In the genomic region with DNA sequence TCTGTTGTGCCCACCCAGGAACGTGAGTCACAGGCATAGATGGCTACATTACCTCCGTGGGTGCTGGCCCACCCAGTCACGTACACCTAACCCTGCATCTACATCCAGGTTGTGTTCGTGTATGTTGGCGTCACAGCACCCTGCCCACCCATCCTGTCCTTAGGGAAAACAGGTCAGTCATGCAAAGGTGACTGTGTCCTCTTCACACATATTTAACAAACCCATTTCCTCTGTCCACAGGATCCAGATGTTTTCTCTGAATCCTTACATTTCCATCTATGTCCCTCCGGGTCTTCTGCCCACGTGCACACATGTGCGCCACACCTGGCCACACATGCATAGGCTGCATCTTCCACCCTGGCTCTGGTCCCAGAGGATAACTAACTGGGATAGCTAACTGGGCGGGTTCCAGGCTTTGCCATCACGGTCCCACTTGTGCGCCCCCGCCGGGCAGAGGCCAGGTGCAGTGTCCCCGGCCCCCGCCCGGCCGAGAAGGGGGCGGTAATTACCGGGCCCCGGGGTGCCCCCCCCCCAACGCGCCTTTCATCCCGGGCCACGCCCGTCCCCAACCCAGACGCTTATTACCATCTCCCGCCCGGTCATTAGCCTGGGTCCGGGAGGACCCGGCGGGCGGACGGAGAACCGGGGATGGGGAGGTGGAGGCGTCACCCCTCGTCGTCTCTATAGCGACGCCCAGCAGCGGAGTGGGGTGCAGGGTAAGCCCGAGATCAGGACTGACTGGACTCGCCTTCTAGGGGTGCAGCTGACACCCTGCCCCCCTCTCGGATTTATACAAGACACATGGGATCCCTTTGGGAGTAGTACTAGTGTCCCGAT, we compare ENCODE assay signal across 8 mouse cellular contexts. TPM values are rescaled to one million over a fixed set of nuclear protein-coding genes. Genes with fewer than 3 reads are reported as not detected.
DNase-seq lines count a peak whose midpoint lies in the region; ATAC-seq and TF ChIP-seq lines count a peak whose summit lies in the region.

No protein-coding gene starts in this region.

- peak overlapping the region; percentile 72 for H3K4me3 ChIP-seq in G1E (ENCODE audit: low read depth, low read length)
- H3K4me3 ChIP-seq in intestine, embryonic 14.5 days (ENCODE audit: low read depth, low read length) = peak overlapping the region; percentile 37
- peak overlapping the region; percentile 57 for H3K4me3 ChIP-seq in liver, embryonic 15.5 days (replicated peaks)

- H3K36me3 ChIP-seq in G1E (replicated peaks) = peaks cover 3% of the 10 kb centered on the region
- H3K36me3 ChIP-seq in intestine, embryonic 14.5 days (ENCODE audit: control insufficient read depth, insufficient read depth, low read length) = no peaks in the 10 kb centered on the region
- H3K36me3 ChIP-seq in liver, embryonic 15.5 days (replicated peaks) = no peaks in the 10 kb centered on the region

- no peak for TF ChIP-seq CTCF in G1E (IDR thresholded peaks at IDR 0.05; ENCODE audit: low read depth, low read length)

- DNase-seq in cerebellum, adult 11 months = no peak
- no peak for DNase-seq in G1E (ENCODE audit: low spot score)
- no peak for DNase-seq in intestine, embryonic 14.5 days (ENCODE audit: low spot score)
- DNase-seq in urinary bladder, postnatal 10 days (ENCODE audit: low spot score) = no peak
- no peak for DNase-seq in thymus, adult 18-20 months

- peak; percentile 2; the same call in 1 of the 2 replicates for ATAC-seq in cerebellum, adult (ENCODE audit: insufficient number of reproducible peaks, low FRiP score, low TSS enrichment)
- ATAC-seq in G1E (ENCODE audit: extremely low read depth, insufficient number of reproducible peaks, low FRiP score, poor library complexity, severe bottlenecking) = no peak
- ATAC-seq in erythroblast, adult 5-6 weeks (replicated peaks; ENCODE audit: low FRiP score, poor library complexity, severe bottlenecking) = 0 out of 2 replicates have a peak, but pooled peaks have one; percentile 0
- ATAC-seq in intestine, embryonic 14.5 days (replicated peaks; ENCODE audit: low FRiP score, low TSS enrichment, low read depth) = peak; percentile 1; the same call in 1 of the 2 replicates
- ATAC-seq in liver, embryonic 15.5 days (ENCODE audit: insufficient read depth) = no peak

- peaks cover 84% of the 10 kb centered on the region for H3K4me1 ChIP-seq in G1E (ENCODE audit: insufficient read depth, low read depth, low read length)
- H3K4me1 ChIP-seq in intestine, embryonic 14.5 days (replicated peaks; ENCODE audit: control insufficient read depth, insufficient read depth, low read length) = peaks cover 73% of the 10 kb centered on the region
- H3K4me1 ChIP-seq in liver, embryonic 15.5 days (replicated peaks) = peaks cover 87% of the 10 kb centered on the region

- peak overlapping the region; percentile 96 for H3K4me2 ChIP-seq in intestine, embryonic 14.5 days (ENCODE audit: low read length)
- H3K4me2 ChIP-seq in liver, embryonic 15.5 days = peak overlapping the region; percentile 97

- H3K9me3 ChIP-seq in G1E (replicated peaks) = no peaks in the 10 kb centered on the region
- H3K9me3 ChIP-seq in intestine, embryonic 14.5 days (ENCODE audit: control insufficient read depth, low read length) = no peaks in the 10 kb centered on the region
- H3K9me3 ChIP-seq in liver, embryonic 15.5 days (replicated peaks) = no peaks in the 10 kb centered on the region

- 9% methylated on average over 44 of the region's 44 CpGs for WGBS in intestine, embryonic 14.5 days
- 13% methylated on average over 44 of the region's 44 CpGs for WGBS in liver, embryonic 15.5 days (ENCODE audit: insufficient replicate concordance)

- H3K9ac ChIP-seq in intestine, embryonic 14.5 days (ENCODE audit: low read length) = peak overlapping the region; percentile 45
- H3K9ac ChIP-seq in liver, embryonic 15.5 days = peak overlapping the region; percentile 55

- peak overlapping the region; percentile 33; the same call in 1 of the 2 replicates for H3K27ac ChIP-seq in intestine, embryonic 14.5 days (ENCODE audit: low read depth)
- H3K27ac ChIP-seq in liver, embryonic 15.5 days (replicated peaks) = peak overlapping the region; percentile 74

- no peaks in the 10 kb centered on the region; the same call in 1 of the 2 replicates for H3K27me3 ChIP-seq in G1E (ENCODE audit: insufficient read depth, low read length)
- no peaks in the 10 kb centered on the region for H3K27me3 ChIP-seq in intestine, embryonic 14.5 days (replicated peaks; ENCODE audit: control insufficient read depth, insufficient read depth, low read length)
- H3K27me3 ChIP-seq in liver, embryonic 15.5 days = peaks cover 8% of the 10 kb centered on the region; the same call in 1 of the 2 replicates

RNA-seq across cellular contexts. Expression of gene Cirbp, which starts 1.4 kb away (rescaled TPM):
- total RNA-seq in G1E (2014; fragmentation: Nextera tagmentation) (18.1 and 21.2 TPM in 2 replicates), G1E (2017) (32.6 and 34.8 TPM in 2 replicates)
- 41.4 and 45.2 TPM in 2 replicates for polyA plus RNA-seq in G1E (2012)
- 3.6 and 3.7 TPM in 2 replicates for total RNA-seq in erythroblast, adult 5-6 weeks (2015; ENCODE audit: low replicate concordance)
- total RNA-seq in erythroblast, adult 5-6 weeks (2017; ENCODE audit: low replicate concordance) = 14.6 and 16.3 TPM in 2 replicates
- 76.4 and 81.6 TPM in 2 replicates for polyA plus RNA-seq in intestine, embryonic 14.5 days (2014; fragmentation: Nextera tagmentation; extraction: Ambion mirVana)
- polyA plus RNA-seq in liver, embryonic 15.5 days (2015; fragmentation: Nextera tagmentation; extraction: Ambion mirVana) = 13.1 and 17.0 TPM in 2 replicates

RNA-seq across cellular contexts. Expression of gene 1600002K03Rik, which starts 8.4 kb away (rescaled TPM):
- total RNA-seq in G1E (2014; fragmentation: Nextera tagmentation) (1.6 TPM in 1 of 2 replicates, not detected in the other), G1E (2017) (7.8 and 8.9 TPM in 2 replicates)
- polyA plus RNA-seq in G1E (2012) = 4.8 and 5.0 TPM in 2 replicates
- total RNA-seq in erythroblast, adult 5-6 weeks (2015; ENCODE audit: low replicate concordance) = 7.5 TPM in 1 of 2 replicates, not detected in the other
- total RNA-seq in erythroblast, adult 5-6 weeks (2017; ENCODE audit: low replicate concordance) = 5.9 TPM in 1 of 2 replicates, not detected in the other
- polyA plus RNA-seq in intestine, embryonic 14.5 days (2014; fragmentation: Nextera tagmentation; extraction: Ambion mirVana) = 15.8 and 16.7 TPM in 2 replicates
- 8.9 and 10.1 TPM in 2 replicates for polyA plus RNA-seq in liver, embryonic 15.5 days (2015; fragmentation: Nextera tagmentation; extraction: Ambion mirVana)

RNA-seq across cellular contexts. Expression of gene Efna2, which starts 14.9 kb away (rescaled TPM):
- not detected in 2 replicates for total RNA-seq in G1E (2014; fragmentation: Nextera tagmentation)
- not detected in 2 replicates for total RNA-seq in G1E (2017)
- polyA plus RNA-seq in G1E (2012) = 0.18 and 0.20 TPM in 2 replicates
- total RNA-seq in erythroblast, adult 5-6 weeks (2015; ENCODE audit: low replicate concordance) = not detected in 2 replicates
- not detected in 2 replicates for total RNA-seq in erythroblast, adult 5-6 weeks (2017; ENCODE audit: low replicate concordance)
- polyA plus RNA-seq in intestine, embryonic 14.5 days (2014; fragmentation: Nextera tagmentation; extraction: Ambion mirVana) = 10.2 and 12.2 TPM in 2 replicates
- polyA plus RNA-seq in liver, embryonic 15.5 days (2015; fragmentation: Nextera tagmentation; extraction: Ambion mirVana) = 0.56 and 0.61 TPM in 2 replicates

RNA-seq across cellular contexts. Expression of gene Midn, which starts 16.3 kb away (rescaled TPM):
- total RNA-seq in G1E (2014; fragmentation: Nextera tagmentation) (89.8 and 92.3 TPM in 2 replicates), G1E (2017) (19.2 and 24.3 TPM in 2 replicates)
- polyA plus RNA-seq in G1E (2012) = 295 and 302 TPM in 2 replicates
- total RNA-seq in erythroblast, adult 5-6 weeks (2015; ENCODE audit: low replicate concordance) = 5.0 and 7.7 TPM in 2 replicates
- 3.9 and 7.4 TPM in 2 replicates for total RNA-seq in erythroblast, adult 5-6 weeks (2017; ENCODE audit: low replicate concordance)
- 25.5 and 28.9 TPM in 2 replicates for polyA plus RNA-seq in intestine, embryonic 14.5 days (2014; fragmentation: Nextera tagmentation; extraction: Ambion mirVana)
- polyA plus RNA-seq in liver, embryonic 15.5 days (2015; fragmentation: Nextera tagmentation; extraction: Ambion mirVana) = 2.9 and 3.1 TPM in 2 replicates

RNA-seq across cellular contexts. Expression of gene Cbarp, which starts 23.7 kb away (rescaled TPM):
- total RNA-seq in G1E (2014; fragmentation: Nextera tagmentation) (67.2 and 74.4 TPM in 2 replicates), G1E (2017) (3.7 and 5.5 TPM in 2 replicates)
- 66.6 and 73.9 TPM in 2 replicates for polyA plus RNA-seq in G1E (2012)
- not detected in 2 replicates for total RNA-seq in erythroblast, adult 5-6 weeks (2015; ENCODE audit: low replicate concordance)
- not detected in 2 replicates for total RNA-seq in erythroblast, adult 5-6 weeks (2017; ENCODE audit: low replicate concordance)
- polyA plus RNA-seq in intestine, embryonic 14.5 days (2014; fragmentation: Nextera tagmentation; extraction: Ambion mirVana) = 7.1 and 8.5 TPM in 2 replicates
- polyA plus RNA-seq in liver, embryonic 15.5 days (2015; fragmentation: Nextera tagmentation; extraction: Ambion mirVana) = 0.35 and 0.51 TPM in 2 replicates

Comparison
In these comparisons a context has a peak if more than half of its experiments do, and no peak if none do; other contexts are left out.
1. ATAC-seq: peak in cerebellum, adult (single experiment), erythroblast, adult 5-6 weeks (single experiment) and intestine, embryonic 14.5 days (single experiment); none in G1E (single experiment) and liver, embryonic 15.5 days (single experiment).
2. Peak in every context shown above with its lines, with median percentiles within 50 percentile points of each other: H3K4me3 ChIP-seq.